Mouse (Mus musculus): ENCODE data around the gene Myt1l. TPM values are rescaled to one million over a fixed set of nuclear protein-coding genes. Genes with fewer than 3 reads are reported as not detected.

Gene Myt1l
- polyA plus RNA-seq, 1 experiment from 2014 or later: 0.03 TPM

GRCm38 (mm10) chr12:29823766-29824417 is 295.7 kb downstream of the Myt1l start:
- ATAC-seq: no peak
- CTCF ChIA-PET: no interaction called here
- in situ Hi-C loops (cut with MboI; ENCODE audit: low pct_unique_long_range_greater_than_20kb): no loop called here
- no peak for TF ChIP-seq CTCF (IDR thresholded peaks at IDR 0.05)
- peaks cover 49% of the 10 kb centered on the region for H3K27me3 ChIP-seq
- no peak for DNase-seq (ENCODE audit: low read depth, low spot score)
- POLR2A ChIA-PET: no interaction called here

GRCm38 (mm10) chr12:29830571-29830970 is 302.4 kb downstream of the Myt1l start:
- H3K27me3 ChIP-seq: peaks cover 52% of the 10 kb centered on the region
- DNase-seq (ENCODE audit: low read depth, low spot score) (no peak), ATAC-seq (no peak)
- TF ChIP-seq CTCF (IDR thresholded peaks at IDR 0.05): no peak
- in situ Hi-C loops (cut with MboI; ENCODE audit: low pct_unique_long_range_greater_than_20kb): no loop called here
- POLR2A ChIA-PET: no interaction called here
- CTCF ChIA-PET: no interaction called here

- CTCF ChIA-PET: no interaction called here
- no peak for ATAC-seq
- no peak for TF ChIP-seq CTCF (IDR thresholded peaks at IDR 0.05)
- no peak for DNase-seq (ENCODE audit: low read depth, low spot score)
- in situ Hi-C loops (cut with MboI; ENCODE audit: low pct_unique_long_range_greater_than_20kb): no loop called here
- H3K27me3 ChIP-seq: peaks cover 52% of the 10 kb centered on the region
- POLR2A ChIA-PET: no interaction called here
Observed at GRCm38 (mm10) chr12:29831356-29831755, 303.2 kb downstream of the Myt1l start.

GRCm38 (mm10) chr12:29837301-29837791 is 309.2 kb downstream of the Myt1l start:
- no peak for DNase-seq (ENCODE audit: low read depth, low spot score)
- in situ Hi-C loops (cut with MboI; ENCODE audit: low pct_unique_long_range_greater_than_20kb): no loop called here
- ChIA-PET CTCF (interaction anchor here (1.2 kb wide), 1 partner anchor 18 kb away, joined by 3 read pairs; no protein-coding TSS in a partner anchor), POLR2A (no interaction called here)
- peak; percentile 44 for TF ChIP-seq CTCF (IDR thresholded peaks at IDR 0.05)
- peaks cover 37% of the 10 kb centered on the region for H3K27me3 ChIP-seq
- ATAC-seq: no peak

- TF ChIP-seq CTCF (IDR thresholded peaks at IDR 0.05): no peak
Observed at GRCm38 (mm10) chr12:29838421-29838820, 310.2 kb downstream of the Myt1l start.

GRCm38 (mm10) chr12:29849936-29850335 is 321.8 kb downstream of the Myt1l start:
- ChIA-PET POLR2A (no interaction called here), CTCF (no interaction called here)
- peaks cover 45% of the 10 kb centered on the region for H3K27me3 ChIP-seq
- ATAC-seq: no peak
- DNase-seq (ENCODE audit: low read depth, low spot score): no peak
- in situ Hi-C loops (cut with MboI; ENCODE audit: low pct_unique_long_range_greater_than_20kb): no loop called here
- no peak for TF ChIP-seq CTCF (IDR thresholded peaks at IDR 0.05)

More at GRCm38 (mm10) chr12:29838421-29838820, 310.2 kb downstream of the Myt1l start:
- in situ Hi-C loops (cut with MboI; ENCODE audit: low pct_unique_long_range_greater_than_20kb): no loop called here
- DNase-seq (ENCODE audit: low read depth, low spot score) (no peak), ATAC-seq (no peak)
- peaks cover 47% of the 10 kb centered on the region for H3K27me3 ChIP-seq
- ChIA-PET CTCF (interaction anchor here (1.3 kb wide), 1 partner anchor 10 kb away, joined by 3 read pairs; no protein-coding TSS in a partner anchor), POLR2A (interaction anchor here (0.9 kb wide), 1 partner anchor 12 kb away, joined by 3 read pairs; no protein-coding TSS in a partner anchor)

- in situ Hi-C loops (cut with MboI; ENCODE audit: low pct_unique_long_range_greater_than_20kb): no loop called here
- ATAC-seq: no peak
- CTCF ChIA-PET: interaction anchor here (1.4 kb wide), 1 partner anchor 29 kb away, joined by 3 read pairs; no protein-coding TSS in a partner anchor
- POLR2A ChIA-PET: no interaction called here
- no peak for TF ChIP-seq CTCF (IDR thresholded peaks at IDR 0.05)
- peaks cover 43% of the 10 kb centered on the region for H3K27me3 ChIP-seq
- no peak for DNase-seq (ENCODE audit: low read depth, low spot score)
Observed at GRCm38 (mm10) chr12:29854151-29854585, 326.0 kb downstream of the Myt1l start.

- DNase-seq (ENCODE audit: low read depth, low spot score): no peak
- H3K27me3 ChIP-seq: peaks cover 52% of the 10 kb centered on the region
- POLR2A ChIA-PET: no interaction called here
- peak; percentile 76 for TF ChIP-seq CTCF (IDR thresholded peaks at IDR 0.05)
- in situ Hi-C loops (cut with MboI; ENCODE audit: low pct_unique_long_range_greater_than_20kb): no loop called here
- CTCF ChIA-PET: interaction anchor here (0.6 to 1.4 kb wide), 2 partner anchors 18 to 28 kb away, joined by 3 read pairs; no protein-coding TSS in a partner anchor
- no peak for ATAC-seq
Observed at GRCm38 (mm10) chr12:29855007-29855406, 326.8 kb downstream of the Myt1l start.

GRCm38 (mm10) chr12:29860986-29861385 is 332.8 kb downstream of the Myt1l start:
- peaks cover 51% of the 10 kb centered on the region for H3K27me3 ChIP-seq
- ATAC-seq (no peak), DNase-seq (ENCODE audit: low read depth, low spot score) (no peak)
- ChIA-PET POLR2A (no interaction called here), CTCF (no interaction called here)
- in situ Hi-C loops (cut with MboI; ENCODE audit: low pct_unique_long_range_greater_than_20kb): no loop called here
- no peak for TF ChIP-seq CTCF (IDR thresholded peaks at IDR 0.05)

GRCm38 (mm10) chr12:29868295-29868694 is 340.1 kb downstream of the Myt1l start:
- peaks cover 39% of the 10 kb centered on the region for H3K27me3 ChIP-seq
- POLR2A ChIA-PET: no interaction called here
- CTCF ChIA-PET: no interaction called here
- DNase-seq (ENCODE audit: low read depth, low spot score): no peak
- TF ChIP-seq CTCF (IDR thresholded peaks at IDR 0.05): no peak
- in situ Hi-C loops (cut with MboI; ENCODE audit: low pct_unique_long_range_greater_than_20kb): no loop called here
- ATAC-seq: no peak

- H3K27me3 ChIP-seq: peaks cover 39% of the 10 kb centered on the region
- CTCF ChIA-PET: no interaction called here
- in situ Hi-C loops (cut with MboI; ENCODE audit: low pct_unique_long_range_greater_than_20kb): no loop called here
- no peak for ATAC-seq
- POLR2A ChIA-PET: no interaction called here
- no peak for TF ChIP-seq CTCF (IDR thresholded peaks at IDR 0.05)
- no peak for DNase-seq (ENCODE audit: low read depth, low spot score)
Observed at GRCm38 (mm10) chr12:29868781-29869180, 340.6 kb downstream of the Myt1l start.
